Mouse (Mus musculus): Measurements from ENCODE around the gene Ppp3cb.
A peak's percentile ranks its signal among the peaks of the same experiment; 100 is the strongest.

The Ppp3cb gene

DNA sequence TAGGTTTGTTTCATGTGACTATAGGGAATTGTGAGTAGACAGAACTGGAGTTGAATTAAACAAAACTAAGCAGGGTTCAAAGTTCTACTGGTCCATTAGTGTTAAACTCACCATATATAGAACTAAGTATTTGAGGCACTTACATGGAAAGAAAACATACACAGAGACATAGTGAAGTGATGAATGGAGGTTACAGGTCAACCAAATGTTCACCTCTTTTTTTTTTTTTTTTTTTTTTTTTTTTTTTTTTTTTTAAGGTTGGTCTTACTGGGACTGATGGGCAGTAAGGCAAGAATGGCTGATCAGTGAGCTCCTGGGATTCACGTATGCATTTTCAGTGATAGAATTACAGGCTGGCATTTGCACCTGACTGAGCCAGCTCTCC lies 66.2 kb downstream of the Ppp3cb start:
- DNase-seq (ENCODE audit: low spot score in 2 of 2) = no peak

DNA sequence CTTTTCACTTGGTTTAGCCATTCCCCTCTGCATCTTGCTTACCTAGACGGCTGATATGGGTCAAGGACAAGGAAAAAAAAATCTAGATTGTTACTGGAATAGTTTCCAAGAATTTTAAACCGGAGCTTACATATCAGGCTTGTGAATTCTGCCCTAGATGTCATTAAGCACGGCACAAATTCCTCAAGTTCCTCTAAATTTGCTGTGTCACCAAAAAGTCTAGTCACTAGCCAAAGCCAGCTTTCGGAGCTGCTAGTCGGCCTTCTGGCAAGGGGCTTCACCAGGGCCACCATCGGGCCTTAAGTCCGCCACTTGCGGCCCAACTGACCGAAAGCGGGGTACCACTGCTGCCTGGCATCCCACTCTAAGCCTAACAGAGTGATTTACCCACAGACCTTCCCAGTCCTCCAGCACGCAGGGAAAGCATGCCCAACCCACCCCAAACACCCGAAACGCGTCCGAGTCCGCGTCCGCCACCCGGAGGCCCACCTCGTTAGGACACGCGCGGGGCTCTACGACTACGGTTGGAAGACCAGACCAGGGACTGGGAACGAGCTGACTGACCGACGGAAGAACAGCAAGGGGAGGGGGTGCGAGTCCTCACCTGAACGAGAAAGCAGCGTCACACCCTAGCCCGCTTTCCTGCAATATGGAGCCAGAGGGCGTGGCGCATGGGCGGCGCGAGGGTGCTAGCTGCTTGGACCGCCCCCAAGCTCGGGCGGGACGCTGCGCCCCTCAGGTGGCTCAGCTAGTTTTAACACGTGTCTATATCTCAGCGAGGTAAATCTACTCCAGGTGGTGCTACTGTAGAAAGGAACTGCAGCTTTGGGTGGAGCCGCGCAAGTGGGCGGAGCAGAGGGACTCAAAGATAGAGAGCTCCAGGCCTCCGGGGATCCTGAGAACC lies 66.8 kb downstream of the Ppp3cb start, which contains the start of gene Anxa7:
Anxa7 (minus strand) TSS at position 843 of the 904 bp plus-strand sequence.
- peak; percentile 23 to 52 for DNase-seq (ENCODE audit: low spot score in 2 of 2)

DNA sequence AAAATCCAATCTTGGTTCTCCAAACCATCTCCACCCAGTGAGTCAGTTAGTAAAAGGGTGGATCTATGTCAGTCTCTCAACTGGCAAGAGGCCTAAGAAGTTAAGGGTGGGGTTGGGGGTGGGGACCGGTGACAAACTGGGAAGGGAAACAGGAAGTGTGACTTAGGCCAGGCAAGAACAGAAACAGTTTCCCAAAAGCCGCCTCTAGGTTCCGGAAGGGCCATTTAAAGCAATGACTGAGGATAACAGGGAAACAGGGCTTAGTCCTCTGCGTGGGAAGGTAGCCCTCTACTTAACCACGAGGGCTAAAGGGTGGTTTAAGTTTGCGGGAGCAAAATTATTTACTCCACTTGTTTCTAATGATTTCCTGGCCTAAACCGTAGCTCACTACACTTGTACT lies 67.6 kb downstream of the Ppp3cb start:
- DNase-seq (ENCODE audit: low spot score in 2 of 2) = peak in 1 of 2 experiments; percentile 4

DNA sequence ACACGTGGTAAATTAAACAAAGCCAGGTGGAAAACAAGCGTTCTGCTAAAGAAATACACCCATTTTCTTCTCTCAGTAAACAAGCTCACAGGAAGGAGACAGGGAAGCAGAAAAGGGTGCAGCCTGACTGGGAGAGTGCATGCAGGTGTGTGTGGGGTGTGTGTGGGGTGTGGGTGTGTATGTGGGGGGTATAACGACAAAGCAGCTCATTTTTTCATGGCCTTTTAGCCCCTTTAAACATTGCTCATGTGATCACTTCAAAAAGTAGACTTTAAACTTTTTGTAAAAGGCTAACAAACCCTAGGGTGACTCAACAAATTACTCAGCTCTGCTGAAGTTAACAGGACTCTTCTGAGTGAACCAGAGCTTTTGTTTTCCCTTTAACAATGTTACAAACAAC lies 68.0 kb downstream of the Ppp3cb start:
- no peak for DNase-seq (ENCODE audit: low spot score in 2 of 2)

DNA sequence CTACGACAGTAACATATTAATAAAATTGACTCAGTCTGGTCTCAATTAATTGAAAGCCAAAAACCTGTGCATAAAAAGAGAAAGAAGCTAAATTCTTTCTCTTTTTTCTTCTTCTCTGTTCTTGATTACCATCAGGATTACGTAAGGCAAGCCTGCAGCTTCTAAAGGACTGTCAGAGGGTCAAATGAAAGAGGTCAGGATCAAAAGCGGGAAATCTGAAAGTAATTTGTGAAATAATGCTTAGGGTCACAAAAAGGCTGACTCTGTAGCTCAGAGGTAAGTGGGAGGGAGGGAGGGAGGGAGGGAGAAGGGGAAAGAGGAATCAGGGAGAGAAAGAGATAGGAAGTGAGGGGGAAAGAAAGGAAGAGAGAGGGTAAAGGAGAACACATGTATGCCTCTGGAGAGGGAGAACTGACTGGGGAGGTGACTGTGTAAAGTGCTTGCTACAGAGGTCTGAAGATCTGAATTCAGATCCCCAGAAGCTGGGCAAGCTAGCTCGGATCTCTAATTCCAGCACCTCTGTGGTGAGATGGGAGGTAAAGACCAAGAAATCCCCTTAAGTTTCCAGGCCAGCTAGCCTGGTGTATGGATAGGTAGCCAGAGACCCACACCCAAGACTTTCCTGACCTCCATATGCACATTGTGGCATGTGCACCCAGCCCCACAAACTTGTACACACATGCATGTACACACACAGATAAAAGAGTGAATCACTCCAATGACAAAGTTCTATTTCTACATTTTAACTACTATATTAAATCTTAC lies 68.9 kb downstream of the Ppp3cb start:
- no peak for DNase-seq (ENCODE audit: low spot score in 2 of 2)

DNA sequence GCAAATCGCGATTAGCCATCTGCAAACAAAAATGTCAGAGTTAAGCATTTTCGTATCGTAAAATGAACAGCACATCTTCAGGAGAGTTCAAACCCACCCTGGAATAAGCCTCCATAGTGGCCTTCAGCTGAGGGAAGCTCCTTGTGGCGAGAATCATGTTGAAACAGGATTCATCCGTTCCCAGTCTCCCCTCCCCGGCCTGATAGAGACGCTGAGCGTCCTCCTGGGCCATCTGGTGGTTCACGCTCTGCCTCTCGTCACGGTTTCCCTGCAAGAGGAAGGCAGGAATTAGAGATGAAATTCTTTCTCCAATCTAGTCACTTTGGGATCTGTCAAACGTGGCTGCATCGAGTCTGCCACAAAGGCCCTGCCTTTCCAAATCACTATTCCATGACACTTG lies 86.2 kb downstream of the Ppp3cb start:
- DNase-seq (ENCODE audit: low spot score in 2 of 2) = no peak

DNA sequence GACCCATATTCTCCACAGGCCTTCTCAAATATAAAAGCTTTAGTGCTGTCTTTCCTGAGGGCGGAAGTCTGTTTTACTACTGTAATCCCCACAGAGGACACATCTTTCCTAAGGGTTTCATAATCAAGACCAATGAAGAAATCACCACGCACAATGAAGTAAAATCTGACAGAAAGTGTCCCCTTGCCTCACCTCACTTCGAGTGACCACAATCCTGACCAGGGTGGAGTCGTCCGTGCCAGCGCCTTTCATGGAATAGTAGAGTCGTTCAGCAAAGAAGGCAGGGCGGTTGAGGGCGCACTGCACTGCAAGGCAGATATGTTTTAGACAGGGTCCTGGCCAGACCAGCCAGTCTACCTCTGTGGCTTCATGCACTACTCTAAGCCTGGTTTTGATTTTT lies 88.0 kb downstream of the Ppp3cb start:
- DNase-seq (ENCODE audit: low spot score in 2 of 2) = no peak

DNA sequence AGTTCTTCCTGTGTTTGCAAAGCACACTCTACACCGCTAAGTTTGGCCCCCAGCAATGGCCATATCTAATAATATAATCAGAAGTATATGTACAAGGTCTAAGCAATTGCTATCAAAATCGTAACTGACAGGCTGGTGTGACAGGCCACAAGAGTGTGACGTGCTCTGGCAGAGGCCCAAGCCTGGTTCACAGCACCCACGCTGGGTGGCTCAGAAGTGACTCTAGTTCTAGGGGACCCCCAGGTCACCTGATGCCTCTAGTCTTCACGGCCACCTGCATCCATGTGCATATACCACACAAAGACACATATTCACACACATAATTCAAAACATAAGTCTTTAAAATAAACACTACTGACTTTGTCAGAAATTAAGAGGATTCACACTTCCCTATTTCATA lies 93.4 kb downstream of the Ppp3cb start:
- DNase-seq (ENCODE audit: low spot score in 2 of 2) = no peak

DNA sequence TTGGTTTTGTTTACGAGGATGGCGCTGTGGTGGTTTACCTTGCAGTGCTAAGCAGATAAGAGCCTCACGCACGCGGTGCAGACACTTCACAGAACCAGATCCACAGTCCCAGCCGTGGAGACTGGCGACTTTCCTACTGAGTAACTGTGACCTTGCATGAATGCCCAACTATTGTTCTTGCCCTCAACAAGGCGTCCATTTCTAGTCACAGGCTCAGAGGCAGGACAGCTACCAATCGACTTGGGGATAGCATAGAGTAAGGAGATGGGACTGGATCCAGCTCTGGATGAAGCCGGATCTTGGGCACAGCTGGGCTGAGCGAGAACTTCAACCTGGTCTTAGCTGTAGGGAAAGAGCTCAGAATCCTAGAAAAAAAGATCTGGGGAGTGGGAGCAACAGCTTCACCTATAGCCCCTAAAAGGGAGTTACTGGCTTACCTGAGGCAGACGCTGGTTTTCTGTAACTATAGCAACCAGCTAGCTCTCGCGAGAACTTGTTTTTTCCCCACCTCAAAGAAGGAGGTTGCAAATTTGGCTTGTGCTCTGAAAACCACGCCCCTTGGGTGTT lies 94.5 kb downstream of the Ppp3cb start, which contains the start of gene Cfap70:
Cfap70 (minus strand) TSS at position 462 of the 567 bp plus-strand sequence.
- DNase-seq (ENCODE audit: low spot score in 2 of 2) = peak; percentile 52 to 61

DNA sequence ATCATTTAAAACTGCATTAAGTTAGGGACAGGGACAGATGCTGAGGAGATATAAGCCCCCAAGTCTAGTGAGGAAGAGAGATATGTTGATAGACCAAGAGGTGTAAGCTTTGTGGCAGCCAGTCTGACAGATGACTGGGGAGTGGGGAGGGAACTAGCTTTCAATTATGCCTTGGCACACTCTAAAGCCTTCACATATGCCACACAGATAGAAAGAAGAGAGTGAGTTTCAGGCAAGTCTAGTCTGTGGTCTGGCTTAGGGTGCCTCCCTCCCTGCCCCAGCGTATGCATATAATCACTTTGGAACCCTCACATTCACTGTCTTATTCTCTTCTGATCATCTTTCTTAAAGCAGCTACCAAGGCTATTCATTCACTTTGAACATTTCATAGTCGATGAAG lies 95.1 kb downstream of the Ppp3cb start:
- no peak for DNase-seq (ENCODE audit: low spot score in 2 of 2)

All from natural killer cell, adult 2 months (primary cell).